Mouse (Mus musculus) stomach, embryonic 15.5 days (tissue): ENCODE data around the gene Acad11. TPM values are rescaled to one million over a fixed set of nuclear protein-coding genes. Genes with fewer than 3 reads are reported as not detected.

Experiments
- ATAC-seq: fragments of 200-750 bp; cut with Nextera tagmentation; 2 replicates; pipeline ENCODE4 v1.8.0; 2017; ENCODE audit warnings: low read depth, moderate number of reproducible peaks, moderate TSS enrichment; ENCODE audit not compliant: insufficient read depth, low FRiP score
- H3K27ac ChIP-seq: fragments of 300-500 bp; sonication (generic); 2 replicates; pipeline ENCODE4 v1.5.1; 2015; ENCODE audit warnings: mild to moderate bottlenecking, inconsistent platforms
- H3K27me3 ChIP-seq: fragments of 300-500 bp; sonication (generic); replicated peaks from 2 replicates; pipeline ENCODE4 v1.6.1; 2015; ENCODE audit warnings: inconsistent platforms
- H3K36me3 ChIP-seq: fragments of 300-500 bp; sonication (generic); 2 replicates; pipeline ENCODE4 v1.6.1; 2015; ENCODE audit warnings: inconsistent platforms
- H3K4me1 ChIP-seq: fragments of 300-500 bp; sonication (generic); 2 replicates; pipeline ENCODE4 v1.6.1; 2015; ENCODE audit warnings: inconsistent platforms
- H3K4me2 ChIP-seq: fragments of 300-500 bp; sonication (generic); 2 replicates; pipeline ENCODE4 v1.6.1; 2015; ENCODE audit warnings: mild to moderate bottlenecking, inconsistent platforms
- H3K4me3 ChIP-seq: fragments of 300-500 bp; sonication (generic); replicated peaks from 2 replicates; pipeline ENCODE4 v1.5.1; 2015; ENCODE audit warnings: inconsistent platforms
- H3K9ac ChIP-seq: fragments of 300-500 bp; sonication (generic); 2 replicates; pipeline ENCODE4 v1.6.1; 2015; ENCODE audit warnings: inconsistent platforms
- H3K9me3 ChIP-seq: fragments of 300-500 bp; sonication (generic); 2 replicates; pipeline ENCODE4 v1.6.1; 2016; ENCODE audit warnings: inconsistent platforms
- WGBS: fragments of 180-500 bp; shearing (Covaris S2); methylation state at CpG from one replicate; pipeline ENCODE4 v1.1.7; 2015; 5-methylcytosine and 5-hydroxymethylcytosine counted together
- polyA plus RNA-seq: library from polyadenylated mRNA; unstranded; fragments of >200 nt; fragmentation: Nextera tagmentation; extraction: Ambion mirVana; gene quantifications from 2 replicates; pipeline ENCODE4 v1.2.1, GENCODE M21; 2015

Gene Acad11
- polyA plus RNA-seq, 1 experiment from 2014 or later, result 13.1 TPM

DNA sequence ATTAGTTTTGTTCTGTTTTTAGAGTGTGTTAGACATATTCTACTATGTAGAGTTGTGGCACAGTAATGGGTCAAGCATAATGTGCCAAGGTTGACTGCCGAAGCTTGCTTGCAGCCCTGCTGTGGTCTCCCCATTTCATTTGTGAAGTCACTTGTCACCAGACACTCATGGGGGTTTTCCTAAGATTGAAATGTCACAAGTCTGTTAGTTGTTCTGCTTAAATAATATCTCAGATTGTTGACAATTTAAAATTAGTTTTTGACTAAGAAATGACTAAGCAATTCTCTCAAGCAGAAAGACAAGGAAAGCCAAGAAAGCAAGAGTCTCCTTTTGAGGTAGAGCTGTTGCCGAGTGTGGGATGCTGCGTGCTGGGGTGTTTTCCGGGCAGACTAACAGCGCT lies 29.8 kb downstream of the Acad11 start:
- ATAC-seq, result no peak
- H3K4me1 ChIP-seq, result no peaks in the 10 kb centered on the region
- H3K27ac ChIP-seq, result no peak overlapping the region
- H3K9me3 ChIP-seq, result no peaks in the 10 kb centered on the region
- no peaks in the 10 kb centered on the region for H3K36me3 ChIP-seq
- no peak overlapping the region for H3K4me2 ChIP-seq
- no peak overlapping the region for H3K9ac ChIP-seq
- no peaks in the 10 kb centered on the region for H3K27me3 ChIP-seq
- 93% methylated on average over 5 of the region's 5 CpGs for WGBS
- H3K4me3 ChIP-seq, result no peak overlapping the region

DNA sequence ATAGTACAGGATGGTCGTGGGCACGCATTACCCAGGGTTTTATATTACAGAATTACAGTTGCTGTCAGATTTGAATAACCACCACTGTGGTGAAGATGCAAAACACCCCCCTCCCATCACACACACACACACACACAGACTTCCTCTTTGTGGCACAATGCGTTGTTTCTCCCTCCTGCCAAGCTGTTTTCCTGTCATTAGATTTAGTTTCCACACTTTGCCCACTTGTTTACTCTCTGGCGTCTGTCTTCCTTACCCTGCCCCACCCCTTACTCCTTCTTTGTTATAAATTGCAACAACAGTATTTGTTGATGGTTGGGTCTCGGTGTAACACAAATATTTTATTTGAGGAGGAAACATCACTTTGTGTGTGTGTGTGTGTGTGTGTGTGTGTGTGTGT lies 35.1 kb downstream of the Acad11 start:
- Histone ChIP-seq H3K4me1 (0 out of 2 replicates have a peak, but pooled peaks cover 3% of the 10 kb centered on the region), H3K36me3 (no peaks in the 10 kb centered on the region), H3K9me3 (no peaks in the 10 kb centered on the region), H3K9ac (no peak overlapping the region), H3K27me3 (no peaks in the 10 kb centered on the region), H3K4me2 (no peak overlapping the region), H3K4me3 (no peak overlapping the region), H3K27ac (no peak overlapping the region)
- WGBS, result 53% methylated on average over 5 of the region's 5 CpGs
- no peak for ATAC-seq

DNA sequence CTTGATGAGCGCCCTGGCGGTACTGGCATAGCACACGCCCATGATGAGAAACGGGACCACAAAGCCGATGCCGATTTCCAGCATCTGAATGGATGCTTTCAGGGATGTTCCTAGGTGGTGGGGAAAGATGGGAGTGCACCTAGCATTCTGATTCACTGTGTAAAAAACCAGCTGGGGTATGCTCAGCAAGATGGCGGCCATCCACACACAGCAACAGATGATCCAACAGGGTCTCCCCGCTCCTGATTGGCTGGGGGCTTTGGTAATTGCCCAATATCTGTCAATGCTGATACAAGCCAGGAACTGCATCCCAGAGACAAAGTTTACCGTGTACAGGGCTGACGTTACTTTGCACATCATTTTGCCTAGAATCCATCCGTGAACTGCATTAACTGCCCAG lies 35.9 kb downstream of the Acad11 start:
- no peak for ATAC-seq
- no peaks in the 10 kb centered on the region for H3K9me3 ChIP-seq
- no peak overlapping the region for H3K27ac ChIP-seq
- no peak overlapping the region for H3K4me3 ChIP-seq
- 82% methylated on average over 11 of the region's 11 CpGs for WGBS
- 0 out of 2 replicates have a peak, but pooled peaks cover 3% of the 10 kb centered on the region for H3K4me1 ChIP-seq
- no peak overlapping the region for H3K9ac ChIP-seq
- no peak overlapping the region for H3K4me2 ChIP-seq
- H3K36me3 ChIP-seq, result no peaks in the 10 kb centered on the region
- H3K27me3 ChIP-seq, result no peaks in the 10 kb centered on the region

DNA sequence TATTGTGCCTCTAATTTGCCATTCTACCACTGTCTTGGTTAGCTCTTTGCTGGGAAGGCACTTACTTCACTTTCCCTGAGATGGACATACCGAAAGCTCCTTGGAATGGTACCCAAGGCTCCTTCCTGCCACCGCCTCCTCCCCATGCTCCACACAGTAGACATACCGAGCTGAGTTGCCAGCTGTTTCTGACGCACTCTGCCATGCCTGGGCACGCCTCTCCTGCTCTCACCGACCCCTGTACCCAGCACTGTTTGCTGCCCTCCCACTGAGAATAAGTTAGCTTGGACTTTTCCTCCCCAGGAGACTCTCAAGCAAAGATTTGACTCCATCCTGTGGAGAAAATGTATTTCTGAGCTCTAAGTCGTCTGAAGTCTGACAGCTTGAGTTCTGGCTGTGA lies 37.6 kb downstream of the Acad11 start:
- no peak overlapping the region for H3K4me3 ChIP-seq
- H3K27me3 ChIP-seq, result no peaks in the 10 kb centered on the region
- no peak overlapping the region for H3K27ac ChIP-seq
- no peak overlapping the region for H3K4me2 ChIP-seq
- 0 out of 2 replicates have a peak, but pooled peaks cover 3% of the 10 kb centered on the region for H3K4me1 ChIP-seq
- no peaks in the 10 kb centered on the region for H3K9me3 ChIP-seq
- H3K9ac ChIP-seq, result no peak overlapping the region
- H3K36me3 ChIP-seq, result no peaks in the 10 kb centered on the region
- 50% methylated on average over 7 of the region's 7 CpGs for WGBS
- ATAC-seq, result no peak

DNA sequence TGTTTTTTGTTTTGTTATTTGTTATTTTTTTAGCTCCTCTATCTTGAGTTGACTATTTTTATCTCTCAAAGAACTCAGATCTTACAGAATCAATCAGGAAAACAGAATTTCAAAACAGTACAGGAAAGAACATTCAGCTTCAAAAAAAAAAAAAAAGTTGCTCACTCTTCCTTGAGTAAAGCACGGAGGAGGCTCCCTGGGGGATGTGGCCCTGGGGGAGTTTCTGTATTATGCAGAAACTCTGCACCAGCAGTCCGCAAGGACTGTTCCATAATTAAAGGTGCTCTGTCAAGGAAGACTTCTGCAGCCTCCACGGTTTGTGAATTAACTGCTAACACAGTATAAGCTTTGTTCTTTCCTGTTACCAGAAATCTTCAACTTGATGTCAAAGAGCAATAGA lies 38.3 kb downstream of the Acad11 start:
- H3K27ac ChIP-seq, result no peak overlapping the region

DNA sequence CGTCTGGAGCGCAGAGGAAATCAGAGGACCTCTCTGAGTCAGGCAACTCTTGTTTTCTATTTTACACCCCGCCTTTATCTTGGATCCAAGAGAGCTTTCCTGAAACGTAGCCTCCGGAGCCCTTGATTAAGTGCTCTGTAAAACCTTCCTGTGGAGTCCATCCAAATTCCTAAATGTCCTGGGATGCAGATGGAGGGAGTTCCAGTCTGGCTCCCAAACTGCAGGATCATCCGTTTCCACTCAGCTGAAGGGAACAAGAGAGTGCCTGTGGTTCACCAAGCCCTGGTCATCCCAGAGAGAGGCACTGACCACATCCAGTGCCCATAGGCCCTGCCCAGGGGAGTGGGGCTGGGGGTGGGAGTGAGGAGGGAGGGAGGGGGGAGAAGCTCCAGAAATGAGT lies 39.1 kb downstream of the Acad11 start:
- Histone ChIP-seq H3K9ac (no peak overlapping the region), H3K36me3 (no peaks in the 10 kb centered on the region), H3K4me3 (no peak overlapping the region), H3K9me3 (no peaks in the 10 kb centered on the region), H3K4me1 (0 out of 2 replicates have a peak, but pooled peaks cover 3% of the 10 kb centered on the region), H3K27me3 (no peaks in the 10 kb centered on the region), H3K27ac (no peak overlapping the region), H3K4me2 (no peak overlapping the region)
- WGBS, result 35% methylated on average over 6 of the region's 6 CpGs
- no peak for ATAC-seq

More for the DNA sequence above, 38.3 kb downstream of the Acad11 start:
- no peak overlapping the region for H3K4me2 ChIP-seq
- H3K4me3 ChIP-seq, result no peak overlapping the region
- no peaks in the 10 kb centered on the region for H3K9me3 ChIP-seq
- 57% methylated on average over 3 of the region's 3 CpGs for WGBS
- H3K36me3 ChIP-seq, result no peaks in the 10 kb centered on the region
- H3K9ac ChIP-seq, result no peak overlapping the region
- ATAC-seq, result no peak
- no peaks in the 10 kb centered on the region for H3K27me3 ChIP-seq
- H3K4me1 ChIP-seq, result 0 out of 2 replicates have a peak, but pooled peaks cover 3% of the 10 kb centered on the region

DNA sequence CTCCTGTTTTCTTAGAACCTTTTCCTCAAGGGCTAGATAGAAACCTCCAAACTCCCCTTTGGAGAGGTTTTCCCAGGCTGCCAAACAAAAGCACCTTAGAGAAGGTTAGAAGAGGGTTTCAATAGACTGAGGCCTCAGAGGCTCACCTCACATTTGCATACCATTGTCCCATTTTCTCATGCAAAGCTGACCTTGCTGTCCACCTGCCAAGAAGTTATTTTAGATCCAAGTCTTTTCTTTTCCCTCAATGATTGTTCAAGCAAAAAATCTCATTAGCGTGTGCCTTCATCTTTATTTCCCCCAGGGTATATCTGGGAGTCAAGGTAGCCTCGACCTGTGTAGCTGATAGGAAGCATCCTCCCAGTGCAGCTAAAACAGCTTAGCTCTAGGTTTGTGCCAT lies 39.7 kb downstream of the Acad11 start:
- H3K4me1 ChIP-seq, result 0 out of 2 replicates have a peak, but pooled peaks cover 3% of the 10 kb centered on the region
- WGBS, result 58% methylated on average over 2 of the region's 2 CpGs

DNA sequence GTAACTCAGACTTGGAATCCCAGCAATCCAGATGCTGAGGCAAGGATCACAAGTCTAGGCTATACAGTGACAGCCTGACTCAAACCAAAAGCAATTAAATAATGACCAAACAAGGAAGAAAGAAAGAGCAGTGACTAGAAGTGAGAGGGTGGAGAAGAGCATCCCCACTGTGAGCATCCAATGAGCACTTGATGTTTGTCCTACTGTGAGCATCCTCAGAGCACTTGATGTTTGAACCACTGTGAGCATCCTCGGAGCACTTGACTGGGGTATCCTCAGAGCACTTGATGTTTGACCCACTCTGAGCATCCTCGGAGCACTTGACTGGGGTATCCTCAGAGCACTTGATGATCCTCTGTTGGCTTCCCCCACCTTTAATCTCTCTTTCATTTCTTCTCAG lies 41.8 kb downstream of the Acad11 start:
- Histone ChIP-seq H3K27ac (no peak overlapping the region), H3K4me2 (no peak overlapping the region), H3K36me3 (no peaks in the 10 kb centered on the region), H3K9ac (no peak overlapping the region), H3K4me1 (0 out of 2 replicates have a peak, but pooled peaks cover 3% of the 10 kb centered on the region), H3K4me3 (no peak overlapping the region), H3K27me3 (no peaks in the 10 kb centered on the region), H3K9me3 (no peaks in the 10 kb centered on the region)
- ATAC-seq, result no peak
- 88% methylated on average over 2 of the region's 2 CpGs for WGBS

More for the DNA sequence above, 39.7 kb downstream of the Acad11 start:
- H3K9ac ChIP-seq, result no peak overlapping the region
- no peak overlapping the region for H3K4me2 ChIP-seq
- no peak for ATAC-seq
- H3K36me3 ChIP-seq, result no peaks in the 10 kb centered on the region
- H3K9me3 ChIP-seq, result no peaks in the 10 kb centered on the region
- no peaks in the 10 kb centered on the region for H3K27me3 ChIP-seq
- H3K4me3 ChIP-seq, result no peak overlapping the region
- H3K27ac ChIP-seq, result no peak overlapping the region

DNA sequence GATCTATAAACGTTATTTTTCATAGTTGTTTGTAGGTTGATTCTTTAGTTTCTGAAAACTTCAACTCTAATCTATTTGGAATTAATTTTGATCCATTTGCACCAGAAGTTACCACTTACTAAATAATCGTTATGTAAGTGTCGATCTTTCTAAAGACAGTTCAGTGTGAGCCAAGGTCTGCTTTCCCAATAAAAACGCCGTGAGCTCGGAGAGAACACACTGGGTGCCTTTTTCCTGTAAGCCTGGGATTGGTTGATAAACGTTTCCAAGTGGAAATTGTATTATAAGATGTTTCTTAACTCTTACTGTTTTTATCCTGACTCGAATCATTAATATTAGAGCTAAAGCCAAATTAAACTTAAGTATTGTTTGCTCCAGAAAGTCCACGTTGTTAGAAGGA lies 43.8 kb downstream of the Acad11 start:
- Histone ChIP-seq H3K4me2 (no peak overlapping the region), H3K27ac (no peak overlapping the region), H3K36me3 (no peaks in the 10 kb centered on the region), H3K4me3 (no peak overlapping the region), H3K9me3 (no peaks in the 10 kb centered on the region), H3K4me1 (no peaks in the 10 kb centered on the region), H3K9ac (no peak overlapping the region), H3K27me3 (no peaks in the 10 kb centered on the region)
- WGBS, result 67% methylated on average over 9 of the region's 9 CpGs
- no peak for ATAC-seq

DNA sequence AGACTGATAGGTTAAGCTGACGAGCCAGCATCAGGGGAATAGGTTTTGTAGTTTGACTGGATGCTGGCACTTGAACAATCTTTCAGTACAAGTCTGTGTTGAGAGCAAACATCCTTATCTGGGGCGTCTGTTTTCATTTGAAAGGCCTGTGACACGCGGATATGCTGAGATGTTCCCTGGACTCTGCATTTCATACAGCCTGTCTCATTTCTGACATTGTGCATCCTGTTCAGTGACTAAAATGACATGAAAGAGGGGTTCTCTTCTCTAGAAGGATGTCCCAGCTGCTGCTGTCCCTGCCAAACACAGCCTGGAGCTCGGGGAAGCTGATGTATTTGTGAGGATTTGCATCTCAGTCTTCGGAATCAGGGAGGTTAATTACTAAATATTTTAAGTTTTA lies 44.3 kb downstream of the Acad11 start:
- Histone ChIP-seq H3K4me3 (no peak overlapping the region), H3K4me2 (no peak overlapping the region), H3K27ac (no peak overlapping the region), H3K9ac (no peak overlapping the region), H3K36me3 (no peaks in the 10 kb centered on the region), H3K27me3 (no peaks in the 10 kb centered on the region), H3K4me1 (no peaks in the 10 kb centered on the region), H3K9me3 (no peaks in the 10 kb centered on the region)
- ATAC-seq, result no peak
- WGBS, result 55% methylated on average over 6 of the region's 6 CpGs

DNA sequence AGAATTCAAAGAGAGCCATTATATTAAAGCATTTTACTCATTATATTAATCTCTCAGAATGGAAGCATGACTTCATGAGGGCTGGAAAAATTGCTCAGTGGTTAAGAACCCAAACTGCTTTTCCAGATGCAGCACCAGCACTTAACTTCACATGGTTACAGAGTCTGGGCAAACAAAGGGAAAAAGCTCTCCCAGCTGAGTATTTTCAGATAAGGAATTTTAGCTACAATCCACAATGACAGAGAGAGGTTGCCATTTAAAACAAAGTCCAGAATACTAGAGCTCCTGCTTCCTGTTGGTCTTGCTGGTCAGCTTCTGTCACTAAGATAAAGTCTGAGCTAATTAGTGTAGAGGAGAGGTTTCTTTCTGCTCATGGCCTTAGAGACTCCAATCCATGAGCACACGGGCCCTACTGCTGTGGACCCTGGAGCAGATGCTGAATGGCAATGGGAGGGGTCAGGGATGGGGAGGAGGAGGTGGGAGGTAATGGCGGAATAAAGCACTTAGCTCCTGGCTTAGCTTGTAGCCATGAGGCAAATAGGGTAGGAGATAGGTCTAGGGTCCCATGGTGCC lies 45.5 kb downstream of the Acad11 start:
- Histone ChIP-seq H3K36me3 (no peaks in the 10 kb centered on the region), H3K9ac (no peak overlapping the region), H3K4me3 (no peak overlapping the region), H3K4me1 (no peaks in the 10 kb centered on the region), H3K27ac (no peak overlapping the region), H3K9me3 (no peaks in the 10 kb centered on the region), H3K4me2 (no peak overlapping the region), H3K27me3 (no peaks in the 10 kb centered on the region)
- no peak for ATAC-seq
- WGBS, result 73% methylated on average over 2 of the region's 2 CpGs

DNA sequence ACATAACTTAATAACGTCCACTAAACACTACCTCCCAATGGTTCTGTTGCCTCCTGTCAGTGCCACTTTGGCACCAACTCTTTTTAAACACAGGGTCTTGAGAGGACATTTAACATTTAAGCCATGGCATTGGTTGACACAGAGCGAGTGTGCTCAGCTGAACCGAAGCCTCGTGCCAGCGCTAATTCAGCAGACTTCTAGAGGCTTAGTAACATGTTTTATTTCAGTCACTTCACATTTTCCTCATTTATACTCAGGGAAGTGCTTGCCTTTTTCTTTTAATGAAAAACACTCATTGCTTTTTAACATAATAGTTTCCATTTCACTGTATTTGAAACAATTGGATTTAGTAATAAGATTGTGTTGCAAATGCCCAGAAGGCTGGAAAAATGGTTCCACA lies 46.0 kb downstream of the Acad11 start:
- Histone ChIP-seq H3K4me1 (no peaks in the 10 kb centered on the region), H3K4me3 (no peak overlapping the region), H3K9me3 (no peaks in the 10 kb centered on the region), H3K4me2 (no peak overlapping the region), H3K9ac (no peak overlapping the region), H3K27ac (no peak overlapping the region), H3K36me3 (no peaks in the 10 kb centered on the region), H3K27me3 (no peaks in the 10 kb centered on the region)
- no peak for ATAC-seq
- 91% methylated on average over 5 of the region's 5 CpGs for WGBS

DNA sequence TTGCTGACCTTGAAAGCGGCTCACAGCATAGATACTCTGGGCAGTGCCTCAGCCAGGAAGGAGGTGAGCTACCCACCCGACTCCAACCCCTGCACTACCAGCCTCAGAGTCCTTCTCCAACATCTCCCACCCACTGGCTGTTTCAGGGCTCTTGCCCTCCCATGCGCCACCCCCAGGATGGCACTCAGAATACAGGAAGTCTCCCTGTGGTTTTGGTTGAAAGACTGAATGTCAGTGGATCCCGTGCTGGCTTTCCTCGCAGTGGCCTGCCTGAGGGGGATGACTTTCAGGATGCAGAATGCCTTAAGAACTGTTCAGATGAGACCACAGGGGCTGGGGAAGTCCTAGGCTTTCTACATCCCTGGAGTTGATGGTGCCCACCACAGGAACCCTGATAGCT lies 59.9 kb downstream of the Acad11 start:
- peaks cover 14% of the 10 kb centered on the region for H3K4me1 ChIP-seq
- H3K9me3 ChIP-seq, result no peaks in the 10 kb centered on the region
- no peak overlapping the region for H3K4me2 ChIP-seq
- H3K27ac ChIP-seq, result peak overlapping the region; percentile 11; the same call in 1 of the 2 replicates
- no peaks in the 10 kb centered on the region for H3K27me3 ChIP-seq
- ATAC-seq, result no peak
- no peak overlapping the region for H3K4me3 ChIP-seq
- no peaks in the 10 kb centered on the region for H3K36me3 ChIP-seq
- WGBS, result 70% methylated on average over 5 of the region's 5 CpGs
- H3K9ac ChIP-seq, result no peak overlapping the region
